Mouse (Mus musculus) ES-E14 (cell line): ENCODE results near the gene Capn1.

Experiments used
- HCFC1 ChIP-seq: IDR thresholded peaks from 2 replicates; pipeline ENCODE4 v1.6.1; 2012; ENCODE audit warnings: low read length, inconsistent platforms, borderline replicate concordance; ENCODE audit not compliant: insufficient read depth
- MAFK ChIP-seq: IDR thresholded peaks from 2 replicates; pipeline ENCODE4 v1.6.1; 2014; ENCODE audit warnings: mild to moderate bottlenecking, low read depth, low read length, inconsistent platforms; ENCODE audit not compliant: insufficient read depth
- ZC3H11A ChIP-seq: IDR thresholded peaks from 2 replicates; pipeline ENCODE4 v1.6.1; 2012; ENCODE audit warnings: low read depth, mild to moderate bottlenecking, inconsistent platforms, low read length, borderline replicate concordance
- ZNF384 ChIP-seq: IDR thresholded peaks from 2 replicates; pipeline ENCODE4 v1.6.1; 2012; ENCODE audit warnings: low read depth, low read length, inconsistent platforms

DNA sequence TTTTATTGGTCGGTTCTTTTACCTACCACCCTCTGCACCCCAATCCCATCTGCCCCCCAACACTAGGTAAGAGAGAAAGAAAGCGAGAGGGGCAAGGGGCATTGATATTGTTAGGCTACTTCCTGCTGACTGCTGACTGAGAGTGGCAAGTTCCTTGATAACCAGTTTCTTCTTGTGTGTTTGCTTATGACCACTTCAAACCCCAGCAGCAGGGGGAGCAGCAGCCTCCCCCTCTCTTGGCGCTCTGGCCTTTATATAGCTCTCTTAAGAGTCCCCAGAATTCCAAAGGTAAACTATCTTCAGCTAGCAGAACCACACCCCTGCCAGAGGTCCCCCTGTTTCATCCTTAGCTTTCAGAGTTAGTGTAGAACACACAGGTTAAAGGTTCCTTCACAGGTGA is 4.6 kb upstream of the Capn1 start:
- TF ChIP-seq HCFC1 = no peak
- no peak for TF ChIP-seq ZNF384
- TF ChIP-seq MAFK = no peak
- no peak for TF ChIP-seq ZC3H11A
